Mouse (Mus musculus): ENCODE data around the gene Wdr45b. TPM values are rescaled to one million over a fixed set of nuclear protein-coding genes. Genes with fewer than 3 reads are reported as not detected.

Wdr45b gene
- polyA plus RNA-seq, 1 experiment from 2014 or later = 47.0 TPM

DNA sequence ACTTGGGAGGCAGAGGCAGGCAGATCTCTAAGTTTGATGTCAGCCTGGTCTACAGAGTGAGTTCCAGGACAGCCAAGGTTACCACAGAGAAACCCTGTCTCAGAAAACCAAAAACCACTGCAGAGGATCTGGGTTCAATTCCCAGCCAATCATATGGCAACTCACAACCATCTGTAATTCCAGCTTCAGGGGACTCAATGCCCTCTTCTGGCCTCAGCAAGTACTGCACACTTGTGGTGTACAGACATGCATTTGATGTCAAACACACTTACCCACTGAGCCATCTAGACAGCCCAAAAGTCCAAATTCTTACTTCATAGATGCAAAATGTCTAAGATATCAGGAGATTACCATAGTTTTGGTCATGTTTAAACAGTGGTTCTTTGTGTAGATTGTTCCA lies 24.4 kb upstream of the Wdr45b start:
- Histone ChIP-seq H3K36me3 (ENCODE audit: control insufficient read depth, insufficient read depth) (no peaks in the 10 kb centered on the region), H3K27me3 (replicated peaks; ENCODE audit: control insufficient read depth, insufficient read depth, low read length) (no peaks in the 10 kb centered on the region), H3K4me2 (replicated peaks; ENCODE audit: low read depth) (no peak overlapping the region), H3K9ac (ENCODE audit: low read depth, low read length) (no peak overlapping the region), H3K9me3 (ENCODE audit: control insufficient read depth) (no peaks in the 10 kb centered on the region), H3K27ac (ENCODE audit: low read depth, low read length) (no peak overlapping the region), H3K4me3 (ENCODE audit: low read depth, low read length) (no peak overlapping the region), H3K4me1 (replicated peaks; ENCODE audit: control insufficient read depth, insufficient read depth, low read length) (no peaks in the 10 kb centered on the region)
- no peak for ATAC-seq
- no peak for TF ChIP-seq CTCF (IDR thresholded peaks at IDR 0.05; ENCODE audit: low read depth)

DNA sequence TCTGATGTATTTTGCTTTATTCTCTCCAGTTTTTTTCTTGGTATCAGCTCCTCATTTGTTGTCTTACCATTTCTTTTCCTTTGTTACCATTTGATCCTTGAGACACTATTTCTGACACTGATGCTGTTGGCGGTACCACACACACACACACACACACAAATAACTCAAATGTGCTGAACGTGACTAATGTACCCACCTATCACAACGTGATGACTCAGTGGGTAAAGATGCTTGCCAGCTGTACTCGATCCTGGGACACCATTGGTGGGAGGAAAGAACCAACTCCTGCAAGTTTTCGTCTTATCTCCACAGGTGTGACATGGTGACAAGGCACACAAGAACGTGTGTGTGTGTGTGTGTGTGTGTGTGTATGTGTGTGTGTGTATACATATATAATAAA lies 19.1 kb upstream of the Wdr45b start:
- Histone ChIP-seq H3K36me3 (ENCODE audit: control insufficient read depth, insufficient read depth) (no peaks in the 10 kb centered on the region), H3K27me3 (replicated peaks; ENCODE audit: control insufficient read depth, insufficient read depth, low read length) (no peaks in the 10 kb centered on the region), H3K9me3 (ENCODE audit: control insufficient read depth) (no peaks in the 10 kb centered on the region), H3K4me3 (ENCODE audit: low read depth, low read length) (no peak overlapping the region), H3K4me2 (replicated peaks; ENCODE audit: low read depth) (no peak overlapping the region), H3K27ac (ENCODE audit: low read depth, low read length) (no peak overlapping the region), H3K4me1 (replicated peaks; ENCODE audit: control insufficient read depth, insufficient read depth, low read length) (no peaks in the 10 kb centered on the region), H3K9ac (ENCODE audit: low read depth, low read length) (no peak overlapping the region)
- no peak for TF ChIP-seq CTCF (IDR thresholded peaks at IDR 0.05; ENCODE audit: low read depth)
- WGBS = 56% methylated on average over 6 of the region's 6 CpGs
- ATAC-seq = no peak

- TF ChIP-seq CTCF (IDR thresholded peaks at IDR 0.05; ENCODE audit: low read depth) = no peak
- WGBS = 79% methylated on average over 6 of the region's 6 CpGs
- no peaks in the 10 kb centered on the region for H3K27me3 ChIP-seq (replicated peaks; ENCODE audit: control insufficient read depth, insufficient read depth, low read length)
- H3K4me2 ChIP-seq (replicated peaks; ENCODE audit: low read depth) = no peak overlapping the region
- H3K4me3 ChIP-seq (ENCODE audit: low read depth, low read length) = no peak overlapping the region
- H3K27ac ChIP-seq (ENCODE audit: low read depth, low read length) = no peak overlapping the region
- H3K9ac ChIP-seq (ENCODE audit: low read depth, low read length) = no peak overlapping the region
- H3K4me1 ChIP-seq (replicated peaks; ENCODE audit: control insufficient read depth, insufficient read depth, low read length) = no peaks in the 10 kb centered on the region
- H3K36me3 ChIP-seq (ENCODE audit: control insufficient read depth, insufficient read depth) = no peaks in the 10 kb centered on the region
- H3K9me3 ChIP-seq (ENCODE audit: control insufficient read depth) = no peaks in the 10 kb centered on the region
- ATAC-seq = no peak
Measured at GRCm38 (mm10) chr11:121370337-121370994, 16.2 kb upstream of the Wdr45b start.

- Histone ChIP-seq H3K9me3 (ENCODE audit: control insufficient read depth) (no peaks in the 10 kb centered on the region), H3K9ac (ENCODE audit: low read depth, low read length) (no peak overlapping the region), H3K27me3 (replicated peaks; ENCODE audit: control insufficient read depth, insufficient read depth, low read length) (no peaks in the 10 kb centered on the region), H3K4me3 (ENCODE audit: low read depth, low read length) (no peak overlapping the region), H3K36me3 (ENCODE audit: control insufficient read depth, insufficient read depth) (no peaks in the 10 kb centered on the region), H3K27ac (ENCODE audit: low read depth, low read length) (no peak overlapping the region), H3K4me1 (replicated peaks; ENCODE audit: control insufficient read depth, insufficient read depth, low read length) (no peaks in the 10 kb centered on the region), H3K4me2 (replicated peaks; ENCODE audit: low read depth) (no peak overlapping the region)
- no peak for ATAC-seq
- peak; percentile 69 for TF ChIP-seq CTCF (IDR thresholded peaks at IDR 0.05; ENCODE audit: low read depth)
- whole genome bisulfite sequencing = 57% methylated on average over 6 of the region's 6 CpGs
Measured at GRCm38 (mm10) chr11:121369622-121370021, 15.4 kb upstream of the Wdr45b start.

DNA sequence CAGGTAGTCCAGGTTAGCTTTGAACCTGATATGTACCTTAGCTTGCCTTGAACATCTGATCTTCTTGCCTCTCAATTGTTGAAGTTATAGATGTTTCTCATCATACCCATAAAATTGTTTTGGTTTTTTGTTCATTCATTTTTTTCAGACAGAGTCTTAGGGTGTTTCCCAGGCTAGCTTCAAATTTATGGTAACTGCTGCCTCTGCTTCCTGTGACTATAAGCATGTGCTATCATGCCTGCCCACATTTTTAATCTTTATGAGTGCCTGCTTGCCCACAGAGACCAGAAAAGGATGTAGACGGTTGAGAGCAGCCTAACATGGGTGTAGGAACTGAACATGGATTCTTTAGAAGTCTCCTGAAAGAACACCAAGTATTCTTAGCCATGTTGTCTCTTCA lies 14.5 kb upstream of the Wdr45b start:
- WGBS = 72% methylated on average over 1 of the region's 1 CpGs
- H3K36me3 ChIP-seq (ENCODE audit: control insufficient read depth, insufficient read depth) = no peaks in the 10 kb centered on the region
- no peaks in the 10 kb centered on the region for H3K4me1 ChIP-seq (replicated peaks; ENCODE audit: control insufficient read depth, insufficient read depth, low read length)
- H3K9me3 ChIP-seq (ENCODE audit: control insufficient read depth) = no peaks in the 10 kb centered on the region
- no peak overlapping the region for H3K9ac ChIP-seq (ENCODE audit: low read depth, low read length)
- no peak overlapping the region for H3K27ac ChIP-seq (ENCODE audit: low read depth, low read length)
- H3K4me2 ChIP-seq (replicated peaks; ENCODE audit: low read depth) = no peak overlapping the region
- no peak overlapping the region for H3K4me3 ChIP-seq (ENCODE audit: low read depth, low read length)
- no peak for ATAC-seq
- H3K27me3 ChIP-seq (replicated peaks; ENCODE audit: control insufficient read depth, insufficient read depth, low read length) = no peaks in the 10 kb centered on the region
- TF ChIP-seq CTCF (IDR thresholded peaks at IDR 0.05; ENCODE audit: low read depth) = no peak

GRCm38 (mm10) chr11:121367170-121367707 lies 13.0 kb upstream of the Wdr45b start:
- no peak for TF ChIP-seq CTCF (IDR thresholded peaks at IDR 0.05; ENCODE audit: low read depth)
- WGBS = 69% methylated on average over 5 of the region's 5 CpGs
- no peak overlapping the region for H3K27ac ChIP-seq (ENCODE audit: low read depth, low read length)
- H3K36me3 ChIP-seq (ENCODE audit: control insufficient read depth, insufficient read depth) = no peaks in the 10 kb centered on the region
- no peak overlapping the region for H3K4me3 ChIP-seq (ENCODE audit: low read depth, low read length)
- no peaks in the 10 kb centered on the region for H3K9me3 ChIP-seq (ENCODE audit: control insufficient read depth)
- H3K4me1 ChIP-seq (replicated peaks; ENCODE audit: control insufficient read depth, insufficient read depth, low read length) = no peaks in the 10 kb centered on the region
- H3K4me2 ChIP-seq (replicated peaks; ENCODE audit: low read depth) = no peak overlapping the region
- no peak for ATAC-seq
- no peaks in the 10 kb centered on the region for H3K27me3 ChIP-seq (replicated peaks; ENCODE audit: control insufficient read depth, insufficient read depth, low read length)
- no peak overlapping the region for H3K9ac ChIP-seq (ENCODE audit: low read depth, low read length)

All from intestine, postnatal 0 days (tissue).